In genomic region chr15:25731053-25731452, GRCm38 (mm10) we compare ENCODE assay signal across 8 mouse cellular contexts.
DNase-seq lines count a peak whose midpoint lies in the region; ATAC-seq and TF ChIP-seq lines count a peak whose summit lies in the region.

No protein-coding gene starts in this region.

- intact Hi-C loops in left cerebral cortex, adult 2 months (cut with DNase I) = loop anchor here (2.0 to 5.0 kb wide), 4 partner anchors 46 to 1144 kb away; no protein-coding TSS in a partner anchor
- intact Hi-C loops in left cerebral cortex, postnatal 36 days (cut with DNase I) = loop anchor here (5.0 kb wide), 1 partner anchor 41 kb away; no protein-coding TSS in a partner anchor

- ATAC-seq in forebrain, postnatal 0 days = peak; percentile 72

- 20% methylated on average over 9 of the region's 9 CpGs for WGBS in forebrain, postnatal 0 days

- DNase-seq in adrenal gland, adult 2 months = peak; percentile 20
- no peak for DNase-seq in adrenal gland, postnatal 36 days
- peak in 1 of 2 experiments; percentile 24 for DNase-seq in left cerebral cortex, adult 2 months (ENCODE audit: extremely low spot score in 1 of 2, low spot score in 2 of 2)
- DNase-seq in left cerebral cortex, postnatal 36 days (ENCODE audit: low spot score in 2 of 2) = no peak
- DNase-seq in forebrain, postnatal 0 days = peak; percentile 52
- peak; percentile 43 for DNase-seq in retina, postnatal 1 day
- DNase-seq in thymus, postnatal 10 days (ENCODE audit: low spot score in 2 of 2) = no peak
- no peak for DNase-seq in thymus, postnatal 14 days

- TF ChIP-seq CTCF in left cerebral cortex, adult 2 months (IDR thresholded peaks at IDR 0.05) = peak; percentile 71
- TF ChIP-seq CTCF in forebrain, postnatal 0 days (IDR thresholded peaks at IDR 0.05; ENCODE audit: low read depth) = peak; percentile 62

- no peaks in the 10 kb centered on the region for H3K36me3 ChIP-seq in forebrain, postnatal 0 days (ENCODE audit: insufficient read depth)

- H3K9me3 ChIP-seq in forebrain, postnatal 0 days (ENCODE audit: low read length) = no peaks in the 10 kb centered on the region

- H3K27me3 ChIP-seq in forebrain, postnatal 0 days (ENCODE audit: insufficient read depth, low read length) = no peaks in the 10 kb centered on the region

- no peak overlapping the region for H3K9ac ChIP-seq in forebrain, postnatal 0 days

- no peak overlapping the region for H3K4me3 ChIP-seq in left cerebral cortex, adult 2 months
- no peak overlapping the region for H3K4me3 ChIP-seq in forebrain, postnatal 0 days (ENCODE audit: low read depth, low read length)

- H3K27ac ChIP-seq in left cerebral cortex, adult 2 months = no peak overlapping the region
- H3K27ac ChIP-seq in forebrain, postnatal 0 days (ENCODE audit: low read depth, low read length) = no peak overlapping the region

- no peaks in the 10 kb centered on the region for H3K4me1 ChIP-seq in forebrain, postnatal 0 days (ENCODE audit: insufficient read depth)

- peak overlapping the region; percentile 10; the same call in 1 of the 2 replicates for H3K4me2 ChIP-seq in forebrain, postnatal 0 days (ENCODE audit: low read depth)

Comparison
In these comparisons a context has a peak if more than half of its experiments do, and no peak if none do; other contexts are left out.
1. DNase-seq: peak in adrenal gland, adult 2 months (single experiment), forebrain, postnatal 0 days (single experiment) and retina, postnatal 1 day (single experiment); none in adrenal gland, postnatal 36 days (0 of 2), left cerebral cortex, postnatal 36 days (0 of 2), thymus, postnatal 10 days (0 of 2) and thymus, postnatal 14 days (single experiment).